Mouse (Mus musculus) kidney, postnatal 0 days (tissue): ENCODE measurements around the gene Mroh7. TPM values are rescaled to one million over a fixed set of nuclear protein-coding genes. Genes with fewer than 3 reads are reported as not detected.
A peak's percentile ranks its signal among the peaks of the same experiment; 100 is the strongest.

Source experiments
- ATAC-seq: fragments of 200-750 bp; cut with Nextera tagmentation; replicated peaks from 2 replicates; pipeline ENCODE4 v1.8.0; 2017; ENCODE audit warnings: low read depth, moderate number of reproducible peaks, moderate TSS enrichment, moderate library complexity; ENCODE audit not compliant: low FRiP score
- DNase-seq: peaks from one replicate; pipeline ENCODE4 v3.0.0-alpha.2; 2016; ENCODE audit warnings: low spot score
- H3K27ac ChIP-seq: fragments of 300-500 bp; sonication (generic); 2 replicates; pipeline ENCODE4 v1.5.1; 2014; ENCODE audit warnings: mild to moderate bottlenecking
- H3K27me3 ChIP-seq: fragments of 300-500 bp; sonication (generic); 2 replicates; pipeline ENCODE4 v1.6.1; 2014; ENCODE audit warnings: low read length, mixed read lengths; ENCODE audit not compliant: insufficient read depth
- H3K36me3 ChIP-seq: fragments of 300-500 bp; sonication (generic); 2 replicates; pipeline ENCODE4 v1.6.1; 2014; ENCODE audit warnings: low read length, mixed read lengths; ENCODE audit not compliant: insufficient read depth
- H3K4me1 ChIP-seq: fragments of 300-500 bp; sonication (generic); replicated peaks from 2 replicates; pipeline ENCODE4 v1.6.1; 2014; ENCODE audit warnings: antibody characterized with exemption, low read length, mixed read lengths; ENCODE audit not compliant: insufficient read depth
- H3K4me2 ChIP-seq: fragments of 300-500 bp; sonication (generic); 2 replicates; pipeline ENCODE4 v1.6.1; 2014; ENCODE audit warnings: mild to moderate bottlenecking, low read length, moderate library complexity, mixed read lengths
- H3K4me3 ChIP-seq: fragments of 300-500 bp; sonication (generic); replicated peaks from 2 replicates; pipeline ENCODE4 v1.5.1; 2014; ENCODE audit warnings: low read depth, low read length
- H3K9ac ChIP-seq: fragments of 300-500 bp; sonication (generic); 2 replicates; pipeline ENCODE4 v1.6.1; 2014; ENCODE audit warnings: low read depth, low read length
- H3K9me3 ChIP-seq: fragments of 300-500 bp; sonication (generic); replicated peaks from 2 replicates; pipeline ENCODE4 v1.6.1; 2016; ENCODE audit warnings: low read length, inconsistent platforms, mixed read lengths
- CTCF ChIP-seq: IDR thresholded peaks from 2 replicates; pipeline ENCODE4 v1.5.1; 2016; ENCODE audit warnings: antibody characterized with exemption, low read depth, mild to moderate bottlenecking, moderate library complexity
- WGBS: fragments of 180-500 bp; shearing (Covaris S2); extraction: QIAGEN DNeasy Blood & Tissue Kit; methylation state at CpG from one replicate; pipeline ENCODE4 v1.1.7; 2014; 5-methylcytosine and 5-hydroxymethylcytosine counted together
- polyA plus RNA-seq: library from polyadenylated mRNA; unstranded; fragments of >200 nt; fragmentation: Nextera tagmentation; extraction: Ambion mirVana; gene quantifications from 2 replicates; pipeline ENCODE4 v1.2.1, GENCODE M21; 2015

The Mroh7 gene
- polyA plus RNA-seq, 1 experiment from 2014 or later, result 0.58 TPM

DNA sequence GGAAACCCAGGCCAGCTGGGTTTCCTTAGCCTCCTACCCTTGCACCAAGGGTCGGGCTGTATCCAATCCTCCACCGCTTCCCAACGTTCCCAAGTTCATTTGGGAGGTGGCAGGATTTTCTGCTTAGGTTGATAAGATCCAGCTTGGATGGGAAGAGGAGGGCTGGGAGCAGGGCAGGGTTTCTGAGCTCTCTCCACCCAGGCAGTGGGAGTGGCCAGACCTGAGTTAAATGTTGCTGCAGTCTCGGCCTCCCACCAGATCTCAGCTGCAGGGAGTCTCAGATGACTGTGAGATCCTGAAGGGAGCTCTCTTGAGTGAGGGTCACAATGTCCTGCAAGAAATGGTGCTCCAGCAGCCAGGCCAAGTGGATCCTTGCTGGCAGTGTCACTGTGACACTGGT is 2.9 kb upstream of the Mroh7 start, which contains the start of gene Fam151a:
TSS of gene Fam151a (plus strand) at position 254 of the 400 bp plus-strand sequence.
- 20% methylated on average over 4 of the region's 4 CpGs for WGBS
- H3K27me3 ChIP-seq, result no peaks in the 10 kb centered on the region

DNA sequence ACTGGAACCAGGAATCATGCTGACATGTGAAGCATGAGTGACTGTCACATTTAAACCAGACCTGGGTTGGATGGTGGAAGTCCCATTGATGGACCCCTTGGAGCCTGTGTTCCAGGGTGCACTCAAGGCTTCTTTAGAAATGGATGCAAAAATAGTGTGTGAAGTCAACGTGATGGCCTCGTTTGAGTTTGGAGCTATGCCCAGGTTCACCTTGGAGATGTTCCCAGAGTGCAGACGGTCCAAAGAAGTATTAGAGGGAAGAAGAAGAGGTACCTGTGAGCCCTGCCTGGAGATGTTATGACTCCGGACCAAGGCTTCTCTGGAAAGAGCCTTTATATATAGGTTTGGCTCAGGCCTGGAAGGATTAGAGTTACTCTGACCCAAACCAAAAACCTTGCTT is 10.1 kb downstream of the Mroh7 start:
- H3K4me2 ChIP-seq, result no peak overlapping the region
- no peak overlapping the region for H3K27ac ChIP-seq
- H3K9ac ChIP-seq, result no peak overlapping the region
- TF ChIP-seq CTCF, result no peak
- no peaks in the 10 kb centered on the region for H3K36me3 ChIP-seq
- no peaks in the 10 kb centered on the region for H3K9me3 ChIP-seq
- no peak overlapping the region for H3K4me3 ChIP-seq
- WGBS, result 87% methylated on average over 4 of the region's 4 CpGs
- DNase-seq (no peak), ATAC-seq (no peak)
- no peaks in the 10 kb centered on the region for H3K4me1 ChIP-seq
- H3K27me3 ChIP-seq, result no peaks in the 10 kb centered on the region

More for the DNA sequence above, 2.9 kb upstream of the Mroh7 start, which contains the start of gene Fam151a:
- no peaks in the 10 kb centered on the region for H3K4me1 ChIP-seq
- no peak within 1 kb of the TSS for H3K9ac ChIP-seq
- H3K36me3 ChIP-seq, result no peaks in the 10 kb centered on the region
- TF ChIP-seq CTCF, result no peak
- no peak within 1 kb of the TSS for H3K27ac ChIP-seq
- DNase-seq (peak; percentile 86), ATAC-seq (peak; percentile 50)
- no peak within 1 kb of the TSS for H3K4me3 ChIP-seq
- H3K4me2 ChIP-seq, result no peak within 1 kb of the TSS
- no peaks in the 10 kb centered on the region for H3K9me3 ChIP-seq

DNA sequence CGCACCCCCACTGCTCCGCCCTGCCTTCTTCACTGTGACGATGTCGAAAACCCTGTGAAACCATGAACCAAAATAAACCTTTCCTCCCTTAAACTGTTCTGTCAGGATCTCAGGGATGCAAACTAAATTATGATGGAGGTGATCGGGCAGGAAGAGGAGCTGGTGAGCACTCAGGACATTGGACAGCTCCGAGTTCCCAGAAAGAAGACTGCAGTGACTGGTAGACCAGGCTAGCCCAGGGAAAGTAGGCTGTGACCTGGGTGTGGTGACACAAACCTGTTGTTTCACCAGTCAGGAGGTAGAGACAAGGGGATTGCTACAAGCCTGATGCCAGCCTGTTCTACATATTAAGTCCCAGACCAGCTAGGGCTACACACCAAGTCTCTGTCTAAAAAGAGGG is 17.1 kb downstream of the Mroh7 start:
- Histone ChIP-seq H3K36me3 (no peaks in the 10 kb centered on the region), H3K27ac (no peak overlapping the region), H3K27me3 (no peaks in the 10 kb centered on the region), H3K9me3 (no peaks in the 10 kb centered on the region), H3K4me1 (no peaks in the 10 kb centered on the region), H3K4me2 (no peak overlapping the region), H3K9ac (no peak overlapping the region), H3K4me3 (no peak overlapping the region)
- no peak for ATAC-seq
- DNase-seq, result no peak
- no peak for TF ChIP-seq CTCF
- WGBS, result 77% methylated on average over 6 of the region's 6 CpGs

DNA sequence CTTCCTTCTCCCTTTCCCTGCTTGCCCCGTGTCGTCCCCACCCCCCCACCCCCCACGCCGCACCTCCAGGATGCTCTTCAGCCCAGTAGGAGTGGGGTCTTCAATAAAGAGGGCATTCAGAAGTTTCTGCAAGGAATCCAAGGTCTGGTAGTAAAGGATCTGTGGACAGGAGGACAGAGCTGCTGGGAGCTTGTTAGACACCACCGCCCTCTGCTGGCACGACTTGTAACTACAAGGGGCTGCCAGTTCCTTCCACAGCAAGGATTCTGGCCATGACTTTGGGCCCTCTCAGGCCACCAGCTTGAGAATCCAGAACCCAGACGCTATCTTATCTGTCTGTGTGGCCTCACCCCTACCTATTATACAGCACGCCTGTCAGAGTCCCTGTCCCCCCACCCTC is 22.3 kb downstream of the Mroh7 start:
- H3K36me3 ChIP-seq, result no peaks in the 10 kb centered on the region
- peak; percentile 95 for TF ChIP-seq CTCF
- no peak overlapping the region for H3K9ac ChIP-seq
- no peaks in the 10 kb centered on the region for H3K4me1 ChIP-seq
- ATAC-seq (no peak; the same call in 1 of the 2 replicates), DNase-seq (peak; percentile 89)
- WGBS, result 0% methylated on average over 8 of the region's 8 CpGs
- H3K4me3 ChIP-seq, result no peak overlapping the region
- no peaks in the 10 kb centered on the region for H3K27me3 ChIP-seq
- H3K9me3 ChIP-seq, result no peaks in the 10 kb centered on the region
- H3K4me2 ChIP-seq, result peak overlapping the region; percentile 40
- H3K27ac ChIP-seq, result no peak overlapping the region

DNA sequence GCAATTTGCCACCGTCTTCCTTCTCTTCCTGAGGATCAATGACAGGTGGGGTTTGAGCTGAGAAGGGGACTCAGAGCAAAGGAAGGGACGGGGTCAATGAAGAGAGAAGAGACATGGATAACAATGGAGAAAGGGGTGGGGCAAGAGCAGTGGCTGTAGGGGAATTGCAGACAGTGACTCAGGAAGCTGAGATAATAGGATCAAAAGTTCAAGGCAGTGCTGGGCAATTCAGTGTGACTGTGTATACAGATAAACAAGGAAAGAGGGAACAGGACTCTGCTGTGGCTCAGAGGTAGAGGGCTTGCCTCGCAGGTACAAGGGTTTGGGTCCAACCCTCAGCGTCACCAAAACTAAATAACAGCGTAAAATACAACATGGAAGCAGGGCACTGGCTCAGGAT is 22.8 kb downstream of the Mroh7 start:
- no peak for ATAC-seq
- no peaks in the 10 kb centered on the region for H3K9me3 ChIP-seq
- no peaks in the 10 kb centered on the region for H3K4me1 ChIP-seq
- H3K9ac ChIP-seq, result no peak overlapping the region
- no peak for TF ChIP-seq CTCF
- H3K4me2 ChIP-seq, result peak overlapping the region; percentile 40
- no peaks in the 10 kb centered on the region for H3K36me3 ChIP-seq
- H3K27me3 ChIP-seq, result no peaks in the 10 kb centered on the region
- 34% methylated on average over 5 of the region's 5 CpGs for WGBS
- no peak for DNase-seq
- H3K27ac ChIP-seq, result no peak overlapping the region
- no peak overlapping the region for H3K4me3 ChIP-seq

DNA sequence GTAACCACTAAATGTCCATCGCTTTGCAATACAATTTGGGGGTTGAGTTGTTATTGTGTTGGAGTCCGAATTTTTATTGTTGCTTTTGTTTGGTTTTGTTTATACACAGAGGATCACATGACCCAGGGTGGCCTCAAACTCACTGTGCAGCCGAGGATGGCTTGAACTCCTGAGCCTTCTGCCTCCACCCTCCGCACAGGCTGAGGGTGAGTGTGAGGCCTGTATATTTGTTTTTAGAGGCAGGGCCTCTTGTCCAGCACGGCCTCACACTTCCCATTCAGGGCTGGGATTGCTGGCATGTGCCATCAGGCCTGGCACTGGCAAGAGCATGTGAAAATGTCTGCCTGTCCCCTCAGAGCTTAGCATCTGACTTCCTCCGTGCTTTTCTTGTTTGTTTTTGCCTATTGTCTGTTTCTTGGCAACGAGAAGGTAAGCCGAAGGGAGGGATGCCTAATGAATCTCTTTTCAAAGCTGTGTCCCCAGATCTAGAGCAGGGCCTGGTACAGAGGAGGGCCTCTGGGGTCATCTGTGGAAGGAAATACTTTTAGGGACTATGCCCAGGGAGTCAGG is 25.5 kb downstream of the Mroh7 start:
- 39% methylated on average over 8 of the region's 8 CpGs for WGBS
- Histone ChIP-seq H3K9me3 (no peaks in the 10 kb centered on the region), H3K36me3 (no peaks in the 10 kb centered on the region), H3K27ac (no peak overlapping the region), H3K4me2 (no peak overlapping the region), H3K27me3 (no peaks in the 10 kb centered on the region), H3K4me3 (no peak overlapping the region), H3K4me1 (no peaks in the 10 kb centered on the region), H3K9ac (no peak overlapping the region)
- TF ChIP-seq CTCF, result no peak
- no peak for ATAC-seq
- no peak for DNase-seq

DNA sequence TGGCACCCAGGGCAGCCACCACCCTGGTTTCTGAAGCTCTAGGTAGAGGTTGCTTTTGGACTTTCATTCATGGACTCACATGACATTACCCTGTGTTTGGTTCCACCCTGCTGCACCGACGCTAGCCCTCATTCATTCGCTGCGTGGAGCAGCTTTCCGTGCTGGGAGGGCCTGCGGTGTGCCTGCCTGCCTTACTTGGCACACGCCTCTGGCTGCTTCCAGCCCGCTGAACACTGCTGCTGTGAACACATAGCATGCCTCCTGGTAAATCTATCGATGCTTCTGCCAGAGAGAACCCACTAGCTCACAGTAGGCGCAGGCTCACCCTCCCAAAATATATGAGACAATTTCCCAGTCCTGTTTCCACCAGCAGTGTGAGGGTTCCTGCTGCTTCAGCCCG is 26.3 kb downstream of the Mroh7 start:
- Histone ChIP-seq H3K4me2 (no peak overlapping the region), H3K9ac (no peak overlapping the region), H3K27ac (no peak overlapping the region), H3K27me3 (no peaks in the 10 kb centered on the region), H3K36me3 (no peaks in the 10 kb centered on the region), H3K4me1 (no peaks in the 10 kb centered on the region), H3K4me3 (no peak overlapping the region), H3K9me3 (no peaks in the 10 kb centered on the region)
- DNase-seq (peak; percentile 41), ATAC-seq (peak; percentile 57)
- WGBS, result 37% methylated on average over 11 of the region's 11 CpGs
- TF ChIP-seq CTCF, result no peak
